Comparison of ENCODE assay signal across 9 mouse cellular contexts in the genomic region with DNA sequence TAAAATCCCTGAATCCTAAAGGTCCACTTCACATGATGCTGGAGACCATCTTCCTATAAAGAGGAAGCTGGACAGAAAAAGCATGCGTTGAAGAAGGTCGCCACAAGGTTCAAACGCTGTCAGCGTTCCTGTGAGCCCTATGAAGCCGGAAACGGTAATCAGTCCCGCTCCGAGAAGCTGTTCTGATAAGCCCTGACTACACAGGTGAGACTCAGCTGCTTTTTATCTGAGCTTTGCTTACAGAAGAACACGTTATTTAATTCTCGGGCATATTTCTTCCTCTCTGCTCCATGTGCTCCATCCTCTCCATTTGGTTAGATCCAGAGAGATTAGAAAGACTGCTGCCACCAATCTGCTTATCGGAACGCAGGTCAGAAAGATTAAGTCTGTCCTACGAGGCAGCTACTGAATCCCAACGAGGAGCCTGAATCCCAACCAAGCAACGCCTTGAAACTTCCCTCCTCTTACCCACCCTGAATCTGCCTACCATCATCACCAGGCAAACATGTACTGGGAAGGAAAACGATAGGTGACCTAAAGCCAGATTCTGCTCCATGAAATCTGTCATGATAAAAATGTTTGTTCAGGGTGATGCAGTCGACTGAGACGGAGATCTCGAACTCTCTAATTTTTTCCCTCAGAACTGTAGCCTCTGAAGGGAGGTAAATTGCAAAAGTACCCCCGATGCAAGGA. TPM values are rescaled to one million over a fixed set of nuclear protein-coding genes. Genes with fewer than 3 reads are reported as not detected.
A peak's percentile ranks its signal among the peaks of the same experiment; 100 is the strongest.
DNase-seq lines count a peak whose midpoint lies in the region; ATAC-seq lines count a peak whose summit lies in the region.
"Had no signal": no experiment of that assay in that cellular context is flagged by ENCODE, and none has a peak within 500 bp of the region (broad histone marks: within the 10 kb centered on the region; RNA-seq: fewer than 3 reads in every experiment).

No protein-coding gene starts in this region.

- 19% methylated on average over 20 of the region's 20 CpGs for WGBS in heart, embryonic 10.5 days
- WGBS in heart, embryonic 16.5 days = 9% methylated on average over 20 of the region's 20 CpGs
- 35% methylated on average over 20 of the region's 20 CpGs for WGBS in macrophage (ENCODE audit: missing documents)

- DNase-seq in heart, embryonic 10.5 days (ENCODE audit: low spot score) = no peak
- no peak for DNase-seq in heart, adult 8-10 months (ENCODE audit: low spot score)
- peak; percentile 31 for DNase-seq in CD4-positive helper T cell, adult 2 months (ENCODE audit: low read depth, low spot score)
- no peak for DNase-seq in cerebellum, postnatal 10 days
- DNase-seq in thymus, postnatal 14 days = no peak
- no peak for DNase-seq in spleen, postnatal 4 days (ENCODE audit: low spot score in 2 of 2)

- H3K4me1 ChIP-seq in heart, embryonic 10.5 days = peaks cover 18% of the 10 kb centered on the region
- H3K4me1 ChIP-seq in heart, embryonic 16.5 days (ENCODE audit: control insufficient read depth, insufficient read depth, low read length) = peaks cover 20% of the 10 kb centered on the region

- H3K9ac ChIP-seq in heart, embryonic 16.5 days (ENCODE audit: low read length) = peak overlapping the region; percentile 78

- no peaks in the 10 kb centered on the region for H3K27me3 ChIP-seq in heart, embryonic 10.5 days (ENCODE audit: insufficient read depth, poor library complexity, severe bottlenecking)
- no peaks in the 10 kb centered on the region for H3K27me3 ChIP-seq in heart, embryonic 16.5 days (ENCODE audit: control insufficient read depth, insufficient read depth, low read length)

- H3K4me3 ChIP-seq in heart, embryonic 10.5 days = peak overlapping the region; percentile 77
- peak overlapping the region; percentile 80 for H3K4me3 ChIP-seq in heart, embryonic 16.5 days (ENCODE audit: low read length)
- H3K4me3 ChIP-seq in macrophage (ENCODE audit: inconsistent target) = peak overlapping the region; percentile 85

- peaks cover 56% of the 10 kb centered on the region; the same call in 1 of the 2 replicates for H3K79me2 ChIP-seq in macrophage (ENCODE audit: inconsistent target)

- ATAC-seq in heart, embryonic 16.5 days (replicated peaks; ENCODE audit: extremely low read depth, insufficient read depth, low FRiP score) = no peak

- H3K27ac ChIP-seq in heart, embryonic 10.5 days = peak overlapping the region; percentile 81
- no peak overlapping the region; the same call in 1 of the 2 replicates for H3K27ac ChIP-seq in heart, embryonic 16.5 days (ENCODE audit: low read length)
- H3K27ac ChIP-seq in macrophage = no peak overlapping the region; the same call in 1 of the 2 replicates

- H3K4me2 ChIP-seq in heart, embryonic 16.5 days (ENCODE audit: low read depth, low read length) = peak overlapping the region; percentile 97

- H3K36me3 ChIP-seq in heart, embryonic 10.5 days = 0 out of 2 replicates have a peak, but pooled peaks cover 5% of the 10 kb centered on the region
- H3K36me3 ChIP-seq in heart, embryonic 16.5 days (ENCODE audit: control insufficient read depth, insufficient read depth) = no peaks in the 10 kb centered on the region
- H3K36me3 ChIP-seq in macrophage (ENCODE audit: inconsistent target) = no peaks in the 10 kb centered on the region

- no peaks in the 10 kb centered on the region for H3K9me3 ChIP-seq in heart, embryonic 10.5 days
- H3K9me3 ChIP-seq in heart, embryonic 16.5 days (replicated peaks; ENCODE audit: control insufficient read depth, low read length) = no peaks in the 10 kb centered on the region

RNA-seq across cellular contexts. Expression of a gene that starts 0.8 kb away (rescaled TPM):
- polyA plus RNA-seq in heart, embryonic 10.5 days (2016; fragmentation: Nextera tagmentation; extraction: Ambion mirVana) = 9.0 and 12.6 TPM in 2 replicates
- total RNA-seq in heart, adult 8-10 months (2022) = 10 to 100 TPM; 51.8 to 65.8 (median 59.1) TPM
- 7.7 and 8.2 TPM in 2 replicates for polyA plus RNA-seq in heart, embryonic 16.5 days (2015; fragmentation: Nextera tagmentation; extraction: Ambion mirVana)
- 10 to 100 TPM in 2 of 26 experiments, 1 to 10 TPM in 24; 1.8 to 12.4 (median 5.7) TPM for total RNA-seq in macrophage (2018; cell fraction: chromatin; rRNA removed)
- total RNA-seq in macrophage (2018; cell fraction: cytosol; rRNA removed) = 10 to 100 TPM in 1 of 26 experiments, 1 to 10 TPM in 25; 4.3 to 10.5 (median 7.7) TPM
- 10 to 100 TPM in 3 of 26 experiments, 1 to 10 TPM in 23; 3.2 to 13.2 (median 6.3) TPM for total RNA-seq in macrophage (2018; cell fraction: nucleus; rRNA removed)
- polyA plus RNA-seq in macrophage (2018) = 5.2 to 11.5 TPM (median 7.0 TPM) in 3 replicates

RNA-seq across cellular contexts. Expression of a gene that starts 35.8 kb away (rescaled TPM):
- polyA plus RNA-seq in heart, embryonic 10.5 days (2016; fragmentation: Nextera tagmentation; extraction: Ambion mirVana) = 0.11 and 0.46 TPM in 2 replicates
- total RNA-seq in heart, adult 8-10 months (2022) = not detected
- 0.16 and 0.20 TPM in 2 replicates for polyA plus RNA-seq in heart, embryonic 16.5 days (2015; fragmentation: Nextera tagmentation; extraction: Ambion mirVana)
- total RNA-seq in macrophage (2018; cell fraction: chromatin; rRNA removed) = not detected
- not detected for total RNA-seq in macrophage (2018; cell fraction: cytosol; rRNA removed)
- not detected for total RNA-seq in macrophage (2018; cell fraction: nucleus; rRNA removed)
- not detected in 3 replicates for polyA plus RNA-seq in macrophage (2018)
- total RNA-seq: heart, adult 18-20 months had no signal

RNA-seq across cellular contexts. Expression of a gene that starts 43.5 kb away (rescaled TPM):
- polyA plus RNA-seq in heart, embryonic 10.5 days (2016; fragmentation: Nextera tagmentation; extraction: Ambion mirVana) = 914 and 924 TPM in 2 replicates
- total RNA-seq in heart, adult 8-10 months (2022) = 100 to 1,000 TPM; 113 to 158 (median 137) TPM
- 450 and 476 TPM in 2 replicates for polyA plus RNA-seq in heart, embryonic 16.5 days (2015; fragmentation: Nextera tagmentation; extraction: Ambion mirVana)
- total RNA-seq in macrophage (2018; cell fraction: chromatin; rRNA removed) = 100 to 1,000 TPM in 1 of 26 experiments, 10 to 100 TPM in 7, 1 to 10 TPM in 16, under 1 TPM in 2; 0.44 to 104 (median 4.7) TPM
- 10 to 100 TPM in 14 of 26 experiments, 1 to 10 TPM in 12; 1.7 to 55.9 (median 10.7) TPM for total RNA-seq in macrophage (2018; cell fraction: cytosol; rRNA removed)
- total RNA-seq in macrophage (2018; cell fraction: nucleus; rRNA removed) = 100 to 1,000 TPM in 2 of 26 experiments, 10 to 100 TPM in 16, 1 to 10 TPM in 8; 1.5 to 122 (median 17.0) TPM
- polyA plus RNA-seq in macrophage (2018) = 0.90 to 5.6 TPM (median 1.8 TPM) in 3 replicates

Comparison
In these comparisons a context has a peak if more than half of its experiments do, and no peak if none do; other contexts are left out.
1. RNA of a gene that starts 43.5 kb away (polyA plus RNA-seq): 914 to 924 TPM in heart, embryonic 10.5 days and 450 to 476 TPM in heart, embryonic 16.5 days; 0.90 to 5.6 TPM in macrophage; every median in the first group is over 10 times any median in the second.
2. Peak in every context shown above with its lines, with median percentiles within 50 percentile points of each other: H3K4me3 ChIP-seq.